Mouse (Mus musculus): Measurements from ENCODE around the gene Bcl2. TPM values are rescaled to one million over a fixed set of nuclear protein-coding genes. Genes with fewer than 3 reads are reported as not detected.

Gene Bcl2
- polyA plus RNA-seq, 1 experiment from 2014 or later, result 6.7 TPM

GRCm38 (mm10) chr1:106631869-106632463 lies 82.1 kb downstream of the Bcl2 start:
- peak overlapping the region; percentile 75 for H3K27ac ChIP-seq (replicated peaks)

GRCm38 (mm10) chr1:106630973-106631372 lies 83.1 kb downstream of the Bcl2 start:
- no peak overlapping the region for H3K9ac ChIP-seq
- ATAC-seq (ENCODE audit: extremely low read depth, insufficient number of reproducible peaks, low FRiP score, low TSS enrichment), result no peak
- 48% methylated on average over 2 of the region's 2 CpGs for WGBS

More at GRCm38 (mm10) chr1:106631869-106632463, 82.1 kb downstream of the Bcl2 start:
- Histone ChIP-seq H3K4me3 (no peak overlapping the region), H3K9me3 (no peaks in the 10 kb centered on the region), H3K4me2 (no peak overlapping the region), H3K4me1 (peaks cover 58% of the 10 kb centered on the region), H3K27me3 (replicated peaks) (no peaks in the 10 kb centered on the region), H3K36me3 (no peaks in the 10 kb centered on the region), H3K9ac (no peak overlapping the region)
- 76% methylated on average over 3 of the region's 3 CpGs for WGBS
- ATAC-seq (ENCODE audit: extremely low read depth, insufficient number of reproducible peaks, low FRiP score, low TSS enrichment), result no peak

GRCm38 (mm10) chr1:106629931-106630682 lies 84.0 kb downstream of the Bcl2 start:
- no peak for ATAC-seq (ENCODE audit: extremely low read depth, insufficient number of reproducible peaks, low FRiP score, low TSS enrichment)
- peaks cover 53% of the 10 kb centered on the region for H3K4me1 ChIP-seq

More at GRCm38 (mm10) chr1:106630973-106631372, 83.1 kb downstream of the Bcl2 start:
- H3K9me3 ChIP-seq, result no peaks in the 10 kb centered on the region
- peaks cover 53% of the 10 kb centered on the region for H3K4me1 ChIP-seq
- no peaks in the 10 kb centered on the region for H3K36me3 ChIP-seq
- no peak overlapping the region for H3K4me3 ChIP-seq
- H3K27ac ChIP-seq (replicated peaks), result peak overlapping the region; percentile 81
- no peak overlapping the region for H3K4me2 ChIP-seq
- H3K27me3 ChIP-seq (replicated peaks), result no peaks in the 10 kb centered on the region

GRCm38 (mm10) chr1:106629470-106629830 lies 84.6 kb downstream of the Bcl2 start:
- Histone ChIP-seq H3K4me1 (peaks cover 53% of the 10 kb centered on the region), H3K9ac (no peak overlapping the region; the same call in 1 of the 2 replicates), H3K36me3 (no peaks in the 10 kb centered on the region), H3K4me3 (no peak overlapping the region), H3K4me2 (peak overlapping the region; percentile 35), H3K9me3 (no peaks in the 10 kb centered on the region), H3K27me3 (replicated peaks) (no peaks in the 10 kb centered on the region), H3K27ac (replicated peaks) (peak overlapping the region; percentile 81)
- no peak for ATAC-seq (ENCODE audit: extremely low read depth, insufficient number of reproducible peaks, low FRiP score, low TSS enrichment)
- 19% methylated on average over 4 of the region's 4 CpGs for WGBS

More at GRCm38 (mm10) chr1:106629931-106630682, 84.0 kb downstream of the Bcl2 start:
- H3K9me3 ChIP-seq, result no peaks in the 10 kb centered on the region
- no peaks in the 10 kb centered on the region for H3K36me3 ChIP-seq
- H3K9ac ChIP-seq, result 0 out of 2 replicates have a peak overlapping the region, but pooled peaks have one; percentile 52
- peak overlapping the region; percentile 81 for H3K27ac ChIP-seq (replicated peaks)
- 7% methylated on average over 4 of the region's 4 CpGs for WGBS
- no peak overlapping the region for H3K4me3 ChIP-seq
- H3K27me3 ChIP-seq (replicated peaks), result no peaks in the 10 kb centered on the region
- peak overlapping the region; percentile 35 for H3K4me2 ChIP-seq

DNA sequence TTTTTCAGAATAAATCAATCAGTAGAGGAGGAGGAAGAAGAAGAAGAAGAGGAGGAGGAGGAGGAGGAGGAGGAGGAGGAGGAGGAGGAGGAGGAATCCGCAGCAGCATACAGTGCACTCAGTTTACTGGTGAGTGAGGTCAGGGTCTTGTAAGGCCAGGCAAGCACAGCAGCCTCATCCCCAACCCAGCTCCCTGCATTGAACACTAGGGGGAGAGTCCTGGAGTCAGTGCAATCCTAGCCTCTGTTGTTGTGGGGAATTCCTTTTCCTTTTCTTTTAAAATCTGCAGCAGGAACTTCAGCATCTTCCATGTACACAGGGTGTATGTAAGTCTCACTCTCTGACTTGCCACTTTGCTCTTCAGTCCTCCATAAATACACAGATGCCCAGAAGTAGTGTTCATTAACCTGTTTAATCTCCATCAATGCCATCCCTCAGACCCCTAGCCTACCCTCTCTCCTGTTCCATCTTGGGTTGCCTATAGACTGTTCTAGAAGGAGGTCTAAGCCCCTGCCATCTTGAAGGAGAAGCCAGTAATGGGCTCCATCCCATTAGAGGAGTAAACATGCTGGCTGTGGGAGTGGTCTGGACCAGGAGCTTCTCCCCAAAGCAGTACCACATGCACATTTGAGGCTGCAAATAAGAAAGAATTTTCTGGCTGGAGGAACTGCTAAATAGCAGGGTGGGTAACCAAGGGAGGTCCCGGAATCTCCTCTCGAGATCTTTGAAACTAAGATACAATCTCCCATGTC lies 85.2 kb downstream of the Bcl2 start:
- Histone ChIP-seq H3K4me3 (no peak overlapping the region), H3K27ac (replicated peaks) (peak overlapping the region; percentile 81), H3K27me3 (replicated peaks) (no peaks in the 10 kb centered on the region), H3K4me2 (peak overlapping the region; percentile 35; the same call in 1 of the 2 replicates), H3K4me1 (peaks cover 48% of the 10 kb centered on the region), H3K9ac (no peak overlapping the region; the same call in 1 of the 2 replicates), H3K9me3 (no peaks in the 10 kb centered on the region), H3K36me3 (no peaks in the 10 kb centered on the region)
- WGBS, result 10% methylated on average over 3 of the region's 3 CpGs
- ATAC-seq (ENCODE audit: extremely low read depth, insufficient number of reproducible peaks, low FRiP score, low TSS enrichment), result no peak; the same call in 1 of the 2 replicates

- Histone ChIP-seq H3K4me3 (no peak overlapping the region), H3K4me1 (peaks cover 46% of the 10 kb centered on the region), H3K9ac (no peak overlapping the region), H3K27me3 (replicated peaks) (no peaks in the 10 kb centered on the region), H3K4me2 (no peak overlapping the region), H3K27ac (replicated peaks) (no peak overlapping the region), H3K36me3 (no peaks in the 10 kb centered on the region), H3K9me3 (no peaks in the 10 kb centered on the region)
- ATAC-seq (ENCODE audit: extremely low read depth, insufficient number of reproducible peaks, low FRiP score, low TSS enrichment), result no peak
These were observed 85.8 kb downstream of the Bcl2 start for GRCm38 (mm10) chr1:106628279-106628678.

DNA sequence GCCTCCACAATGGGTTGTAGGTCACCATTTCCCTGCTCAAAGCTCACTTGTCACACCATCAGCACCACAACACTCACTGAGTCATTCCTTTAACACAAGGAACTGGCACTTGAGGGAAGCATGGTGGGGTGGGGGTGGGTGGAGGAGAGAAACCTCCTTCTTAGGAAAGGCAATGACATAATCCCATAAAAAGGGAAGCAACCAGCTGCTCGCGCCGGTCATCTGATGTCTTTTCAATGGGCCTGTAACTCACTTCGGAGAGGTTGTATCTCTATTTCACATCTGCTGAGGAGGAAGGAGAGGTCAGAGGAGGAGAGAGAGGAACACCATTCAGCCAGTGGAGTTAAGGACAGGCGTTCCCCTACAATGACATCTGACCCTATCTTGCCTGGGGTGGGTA lies 86.8 kb downstream of the Bcl2 start:
- 32% methylated on average over 5 of the region's 5 CpGs for WGBS
- Histone ChIP-seq H3K4me3 (no peak overlapping the region), H3K9ac (no peak overlapping the region), H3K27me3 (replicated peaks) (no peaks in the 10 kb centered on the region), H3K4me1 (peaks cover 35% of the 10 kb centered on the region), H3K27ac (replicated peaks) (no peak overlapping the region), H3K4me2 (no peak overlapping the region), H3K36me3 (no peaks in the 10 kb centered on the region), H3K9me3 (no peaks in the 10 kb centered on the region)
- ATAC-seq (ENCODE audit: extremely low read depth, insufficient number of reproducible peaks, low FRiP score, low TSS enrichment), result no peak

GRCm38 (mm10) chr1:106620174-106620931 lies 93.7 kb downstream of the Bcl2 start:
- Histone ChIP-seq H3K4me3 (no peak overlapping the region), H3K36me3 (no peaks in the 10 kb centered on the region), H3K4me1 (peaks cover 23% of the 10 kb centered on the region), H3K9me3 (no peaks in the 10 kb centered on the region), H3K27me3 (replicated peaks) (no peaks in the 10 kb centered on the region), H3K9ac (no peak overlapping the region), H3K27ac (replicated peaks) (no peak overlapping the region), H3K4me2 (no peak overlapping the region)
- ATAC-seq (ENCODE audit: extremely low read depth, insufficient number of reproducible peaks, low FRiP score, low TSS enrichment), result no peak
- WGBS, result 70% methylated on average over 3 of the region's 3 CpGs

DNA sequence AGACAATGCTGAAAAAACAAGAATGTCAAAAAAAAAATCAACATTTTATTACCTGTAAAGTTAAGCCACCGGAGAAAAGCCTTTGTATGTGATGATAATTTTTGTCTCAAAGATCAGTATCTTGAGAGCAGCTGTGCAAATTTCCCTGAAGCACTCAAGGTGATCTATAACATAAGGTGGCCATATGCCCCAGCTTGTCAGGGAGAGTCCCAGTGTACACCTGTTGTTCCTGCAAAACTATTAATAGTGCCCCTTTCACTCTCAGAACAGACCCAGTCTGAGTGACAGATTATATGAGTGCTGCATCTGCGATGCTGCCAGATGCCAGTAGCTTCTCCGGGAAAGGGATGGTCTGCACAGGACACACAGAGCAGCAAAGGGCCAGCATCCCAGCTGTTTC lies 95.3 kb downstream of the Bcl2 start:
- WGBS, result 46% methylated on average over 3 of the region's 3 CpGs
- Histone ChIP-seq H3K36me3 (no peaks in the 10 kb centered on the region), H3K4me3 (no peak overlapping the region), H3K27me3 (replicated peaks) (no peaks in the 10 kb centered on the region), H3K9me3 (no peaks in the 10 kb centered on the region), H3K4me2 (no peak overlapping the region), H3K27ac (replicated peaks) (no peak overlapping the region), H3K9ac (no peak overlapping the region), H3K4me1 (peaks cover 23% of the 10 kb centered on the region)
- ATAC-seq (ENCODE audit: extremely low read depth, insufficient number of reproducible peaks, low FRiP score, low TSS enrichment), result no peak

DNA sequence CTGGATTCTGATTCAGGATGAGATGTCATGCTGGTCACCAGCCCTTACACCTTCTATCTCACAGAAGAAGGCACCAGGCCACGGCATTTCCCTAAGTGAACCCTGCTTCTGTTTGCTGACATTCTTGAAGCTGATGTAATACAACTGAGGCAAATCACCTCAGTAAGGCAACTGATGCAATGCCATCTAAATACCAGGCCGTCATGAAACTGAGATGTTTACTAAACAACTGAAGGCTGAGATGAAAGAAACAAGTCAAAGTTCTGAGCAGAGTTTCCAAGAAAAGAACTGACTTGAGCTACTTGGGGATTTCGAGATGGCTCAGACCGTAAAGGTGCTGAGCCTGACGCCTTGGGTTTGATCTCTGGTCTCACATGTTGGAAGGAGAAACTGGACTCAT lies 97.1 kb downstream of the Bcl2 start:
- no peak for ATAC-seq (ENCODE audit: extremely low read depth, insufficient number of reproducible peaks, low FRiP score, low TSS enrichment)
- H3K9me3 ChIP-seq, result no peaks in the 10 kb centered on the region
- no peaks in the 10 kb centered on the region for H3K36me3 ChIP-seq
- H3K9ac ChIP-seq, result no peak overlapping the region
- H3K4me2 ChIP-seq, result no peak overlapping the region
- peaks cover 30% of the 10 kb centered on the region for H3K4me1 ChIP-seq
- 87% methylated on average over 5 of the region's 5 CpGs for WGBS
- no peaks in the 10 kb centered on the region for H3K27me3 ChIP-seq (replicated peaks)
- H3K27ac ChIP-seq (replicated peaks), result no peak overlapping the region
- H3K4me3 ChIP-seq, result no peak overlapping the region

DNA sequence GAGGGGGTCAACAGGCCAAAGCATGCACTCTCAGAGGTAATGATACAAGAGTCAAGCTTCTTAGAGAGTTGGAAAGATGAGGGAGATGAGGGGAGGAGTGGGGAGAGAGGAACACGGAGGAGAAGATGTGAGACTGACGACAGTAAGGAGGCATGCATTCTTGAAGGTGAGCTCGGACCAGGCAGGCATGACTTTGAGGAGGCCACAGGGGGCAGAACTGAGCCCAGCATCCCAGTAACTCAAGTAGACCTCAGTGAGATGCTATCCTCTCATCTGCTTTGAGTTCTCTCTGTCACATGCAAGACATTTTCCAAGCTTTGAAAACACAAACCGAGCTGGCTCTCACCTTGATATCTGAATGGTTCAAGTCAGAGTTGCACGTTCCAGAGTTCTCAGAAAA lies 100.7 kb downstream of the Bcl2 start:
- no peak for ATAC-seq (ENCODE audit: extremely low read depth, insufficient number of reproducible peaks, low FRiP score, low TSS enrichment)
- H3K27me3 ChIP-seq (replicated peaks), result no peaks in the 10 kb centered on the region
- no peaks in the 10 kb centered on the region for H3K36me3 ChIP-seq
- H3K27ac ChIP-seq (replicated peaks), result no peak overlapping the region
- peaks cover 24% of the 10 kb centered on the region for H3K4me1 ChIP-seq
- H3K4me3 ChIP-seq, result no peak overlapping the region
- WGBS, result 69% methylated on average over 5 of the region's 5 CpGs
- H3K4me2 ChIP-seq, result no peak overlapping the region
- no peaks in the 10 kb centered on the region for H3K9me3 ChIP-seq
- H3K9ac ChIP-seq, result no peak overlapping the region

Measured in heart, embryonic 13.5 days (tissue).